Mouse (Mus musculus): ENCODE results near the gene Sprr2a1. TPM values are rescaled to one million over a fixed set of nuclear protein-coding genes. Genes with fewer than 3 reads are reported as not detected.
"Not testable (repeated sequence)": the region's sequence is repeated elsewhere in the genome, so short reads cannot be mapped to it uniquely, and the experiment has no call there.

Sprr2a1 gene
- not detected for total RNA-seq (2021)
- long read RNA-seq, experiment 1, result 0 reads
- long read RNA-seq, experiment 2, result 0 reads

- not testable (repeated sequence) for DNase-seq (ENCODE audit: low spot score)
Measured at GRCm38 (mm10) chr3:92215569-92215968, at the start of gene Sprr2a1, which contains the start of gene Sprr2a2. Gene Sprr2a1 (plus strand): TSS chr3:92215799. Gene Sprr2a2 (plus strand): TSS chr3:92215920.

GRCm38 (mm10) chr3:92169847-92170246 lies 45.8 kb upstream of the Sprr2a1 start:
- DNase-seq (ENCODE audit: low spot score), result no peak

DNA sequence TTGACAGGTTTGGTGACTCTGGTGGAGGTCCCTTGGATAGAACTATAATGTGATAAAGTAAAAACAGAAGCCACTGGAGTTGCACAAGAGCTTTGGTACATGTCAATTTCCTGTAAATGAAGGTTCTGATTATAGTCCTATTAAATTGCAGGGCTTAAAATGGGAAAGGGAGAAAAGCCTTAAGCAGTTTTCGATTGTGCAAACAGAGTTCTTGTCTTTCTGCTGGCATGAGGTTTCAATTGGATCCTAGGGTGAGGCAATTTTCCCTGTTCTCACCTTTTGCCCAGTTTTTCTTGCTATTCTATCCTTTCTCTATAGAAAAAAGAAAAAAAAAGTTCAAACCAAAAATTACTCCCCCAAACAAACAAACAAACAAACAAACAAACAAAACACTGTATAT lies 38.7 kb upstream of the Sprr2a1 start:
- no peak for DNase-seq (ENCODE audit: low spot score)

DNA sequence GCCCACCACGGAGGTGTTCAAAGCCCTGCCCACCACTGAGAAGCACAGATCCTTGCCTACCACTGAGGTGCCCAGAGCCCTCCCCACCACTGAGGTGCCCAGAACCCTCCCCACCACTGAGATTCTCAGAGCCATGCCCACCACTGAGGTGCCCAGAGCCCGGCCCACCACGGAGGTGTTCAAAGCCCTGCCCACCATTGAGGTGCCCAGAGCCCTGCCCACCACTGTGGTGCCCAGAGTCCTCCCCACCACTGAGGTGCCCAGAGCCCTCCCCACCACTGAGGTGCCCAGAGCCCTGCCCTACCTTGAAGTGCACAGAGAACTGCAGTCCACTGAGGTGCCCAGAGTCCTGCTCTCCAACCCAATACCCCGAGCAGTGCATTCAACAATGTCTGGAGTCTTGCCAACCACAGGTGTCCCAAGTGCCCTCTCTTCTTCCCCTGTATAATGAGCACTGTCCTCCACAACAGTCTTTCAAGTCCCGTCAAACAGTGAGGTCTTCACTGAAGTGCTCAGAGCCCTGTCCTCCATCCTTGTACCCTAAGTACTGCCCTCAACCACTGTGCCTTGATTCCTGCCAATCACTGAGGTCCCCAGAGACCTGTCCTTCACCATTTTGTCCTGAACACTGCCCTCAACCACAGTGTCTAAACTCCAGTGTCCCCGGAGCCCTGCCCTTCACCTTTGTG lies 19.9 kb upstream of the Sprr2a1 start:
- DNase-seq (ENCODE audit: low spot score), result no peak

DNA sequence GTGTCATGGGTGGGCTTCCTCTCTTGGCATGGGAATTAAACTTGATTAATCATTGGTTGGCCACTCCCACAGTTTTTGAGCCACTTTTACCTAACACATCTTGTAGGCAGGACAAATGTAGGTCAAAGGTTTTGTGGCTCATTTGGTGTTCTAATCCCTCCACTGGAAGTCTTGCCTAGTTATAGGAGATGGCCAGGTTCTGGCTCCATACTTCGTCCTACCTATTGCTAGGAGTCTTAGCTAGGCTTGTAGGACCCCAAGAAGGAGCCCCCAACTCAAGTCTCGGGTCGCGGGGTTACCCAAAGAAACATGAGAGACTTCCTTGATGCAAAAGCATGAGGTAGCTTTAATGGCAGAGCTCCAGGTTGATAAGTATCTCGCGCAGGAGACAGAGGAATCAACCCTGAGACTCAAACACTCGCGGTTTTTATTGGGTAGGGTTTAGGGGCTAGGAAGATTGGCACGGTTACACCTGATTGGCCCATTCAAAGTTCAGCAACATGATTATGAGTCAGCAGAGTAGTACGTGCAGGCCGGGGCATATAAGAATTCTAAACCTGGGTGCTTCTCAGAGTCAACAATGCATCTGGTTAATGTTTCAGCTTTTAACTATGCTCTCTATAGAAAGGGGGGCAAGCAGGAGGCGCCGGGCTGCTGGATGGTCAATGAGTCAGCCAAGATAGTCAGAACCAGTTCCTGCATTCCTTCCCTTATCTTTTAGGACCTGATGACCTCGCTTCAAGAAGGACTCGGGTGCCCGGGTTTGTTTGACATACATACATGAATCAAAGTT lies 4.3 kb upstream of the Sprr2a1 start:
- not testable (repeated sequence) for DNase-seq (ENCODE audit: low spot score)

GRCm38 (mm10) chr3:92212059-92212458 lies 3.5 kb upstream of the Sprr2a1 start:
- DNase-seq (ENCODE audit: low spot score), result not testable (repeated sequence)

DNA sequence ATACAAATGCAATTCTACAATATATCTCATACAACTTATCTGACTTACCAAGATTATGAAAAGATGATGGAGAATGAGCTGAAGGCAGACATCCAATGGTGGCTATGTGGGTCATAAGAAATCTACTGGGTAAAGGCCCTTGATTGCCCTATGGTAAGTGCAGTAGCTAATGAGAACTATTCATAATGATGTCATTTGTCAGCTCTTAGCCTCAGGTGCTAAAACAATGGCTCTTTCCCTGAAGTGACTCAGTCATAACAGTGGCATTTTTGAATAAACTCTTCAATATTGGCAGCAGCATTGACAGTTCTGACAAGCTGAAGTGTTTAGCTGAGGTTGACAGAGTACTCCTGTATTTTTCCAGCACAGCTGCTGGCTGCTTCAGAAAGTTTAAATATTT lies 1.9 kb upstream of the Sprr2a1 start:
- not testable (repeated sequence) for DNase-seq (ENCODE audit: low spot score)

DNA sequence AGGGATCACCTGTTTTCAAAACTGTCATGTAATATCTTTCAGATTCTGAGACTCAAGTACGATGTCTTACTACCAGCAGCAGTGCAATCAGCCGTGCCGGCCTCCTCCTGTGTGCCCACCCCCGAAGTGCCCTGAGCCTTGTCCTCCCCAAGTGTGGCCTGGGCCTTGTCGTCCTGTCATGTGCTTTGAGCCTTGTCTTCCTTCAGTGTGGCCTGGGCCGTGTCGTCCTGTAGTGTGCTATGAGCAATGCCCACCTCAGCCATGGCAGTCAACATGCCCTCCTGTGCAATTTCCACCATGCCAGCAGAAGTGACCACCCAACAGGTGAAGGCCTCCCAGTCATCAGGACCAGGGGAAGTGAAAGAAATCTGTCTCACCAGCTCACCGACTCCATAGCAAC lies 3.4 kb downstream of the Sprr2a1 start:
- not testable (repeated sequence) for DNase-seq (ENCODE audit: low spot score)

DNA sequence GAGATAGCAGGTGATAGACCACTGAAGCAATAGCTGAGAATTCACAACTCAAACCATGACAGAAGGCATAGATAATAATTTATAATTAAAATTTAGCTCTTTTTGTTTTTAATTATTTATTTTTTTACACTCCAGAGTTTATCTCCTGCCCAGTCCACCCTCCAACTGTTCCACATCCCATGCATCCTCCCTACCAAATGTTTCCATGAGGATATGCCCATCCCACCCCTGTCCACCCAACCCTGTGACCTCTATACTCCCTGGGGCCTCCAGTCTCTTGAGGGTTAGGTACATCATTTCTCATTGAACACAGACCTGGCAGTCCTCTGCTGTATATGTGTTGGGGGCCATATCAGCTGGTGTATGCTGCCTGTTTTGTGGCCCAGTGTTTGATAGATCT lies 8.1 kb downstream of the Sprr2a1 start:
- not testable (repeated sequence) for DNase-seq (ENCODE audit: low spot score)

- not testable (repeated sequence) for DNase-seq (ENCODE audit: low spot score)
Measured at GRCm38 (mm10) chr3:92227410-92227809, 11.8 kb downstream of the Sprr2a1 start.

DNA sequence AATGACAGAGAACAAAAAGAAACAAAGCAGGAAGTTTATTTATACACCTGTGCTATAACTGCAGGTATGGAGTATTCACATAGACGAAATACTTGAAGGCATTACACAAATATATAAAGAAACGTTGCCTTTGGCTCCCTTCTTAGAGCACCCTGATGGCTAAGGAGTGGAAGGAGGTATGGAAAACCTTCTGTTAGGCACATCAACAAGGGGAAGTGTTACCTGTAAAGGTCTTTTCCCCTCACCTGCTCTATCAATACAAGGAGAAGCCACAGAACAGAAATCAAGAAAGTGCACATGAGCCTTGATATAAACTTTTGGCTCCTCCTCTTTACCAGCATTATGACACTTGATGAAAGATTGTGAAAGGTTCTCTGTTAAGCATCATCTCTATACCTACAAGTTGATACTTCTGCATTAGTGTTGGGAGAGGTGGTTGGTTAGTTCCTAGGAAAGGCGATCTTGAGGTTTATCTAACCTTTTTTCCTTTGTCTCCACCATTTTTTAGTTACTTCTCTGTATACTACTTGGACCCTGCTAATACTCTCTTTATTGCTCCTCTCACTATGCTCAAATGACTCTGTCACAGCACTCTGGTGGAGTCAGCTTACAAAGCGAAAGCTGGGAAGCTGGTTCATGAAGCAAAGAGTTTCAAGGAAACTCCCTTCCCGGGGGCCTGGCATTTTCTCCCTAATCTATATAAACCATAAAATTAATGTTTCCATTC lies 21.0 kb downstream of the Sprr2a1 start:
- not testable (repeated sequence) for DNase-seq (ENCODE audit: low spot score)

GRCm38 (mm10) chr3:92238736-92239135 lies 23.1 kb downstream of the Sprr2a1 start:
- not testable (repeated sequence) for DNase-seq (ENCODE audit: low spot score)

- not testable (repeated sequence) for DNase-seq (ENCODE audit: low spot score)
Measured at GRCm38 (mm10) chr3:92239197-92239596, 23.6 kb downstream of the Sprr2a1 start.

DNA sequence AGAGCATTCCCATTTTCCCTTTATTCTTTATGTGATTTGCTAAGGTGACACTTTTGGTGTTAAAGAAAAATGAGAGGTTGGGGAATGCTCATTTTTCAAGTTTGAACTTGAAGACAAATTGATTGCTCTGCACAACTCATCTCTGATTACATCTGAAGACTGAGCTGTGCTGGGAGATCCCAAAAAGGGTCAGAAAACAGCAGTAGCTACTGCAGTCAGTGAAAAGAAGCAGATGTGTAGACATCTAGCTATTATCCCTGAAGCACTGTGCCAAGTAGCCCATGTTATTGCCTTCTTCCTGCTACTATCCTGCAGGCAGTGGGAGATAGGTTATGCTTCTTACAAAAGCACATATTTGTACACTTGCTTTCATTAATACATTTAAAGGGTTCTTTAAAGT lies 29.2 kb downstream of the Sprr2a1 start:
- not testable (repeated sequence) for DNase-seq (ENCODE audit: low spot score)

DNA sequence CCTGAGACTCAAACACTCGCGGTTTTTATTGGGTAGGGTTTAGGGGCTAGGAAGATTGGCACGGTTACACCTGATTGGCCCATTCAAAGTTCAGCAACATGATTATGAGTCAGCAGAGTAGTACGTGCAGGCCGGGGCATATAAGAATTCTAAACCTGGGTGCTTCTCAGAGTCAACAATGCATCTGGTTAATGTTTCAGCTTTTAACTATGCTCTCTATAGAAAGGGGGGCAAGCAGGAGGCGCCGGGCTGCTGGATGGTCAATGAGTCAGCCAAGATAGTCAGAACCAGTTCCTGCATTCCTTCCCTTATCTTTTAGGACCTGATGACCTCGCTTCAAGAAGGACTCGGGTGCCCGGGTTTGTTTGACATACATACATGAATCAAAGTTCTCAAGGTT lies 30.6 kb downstream of the Sprr2a1 start:
- DNase-seq (ENCODE audit: low spot score), result not testable (repeated sequence)

DNA sequence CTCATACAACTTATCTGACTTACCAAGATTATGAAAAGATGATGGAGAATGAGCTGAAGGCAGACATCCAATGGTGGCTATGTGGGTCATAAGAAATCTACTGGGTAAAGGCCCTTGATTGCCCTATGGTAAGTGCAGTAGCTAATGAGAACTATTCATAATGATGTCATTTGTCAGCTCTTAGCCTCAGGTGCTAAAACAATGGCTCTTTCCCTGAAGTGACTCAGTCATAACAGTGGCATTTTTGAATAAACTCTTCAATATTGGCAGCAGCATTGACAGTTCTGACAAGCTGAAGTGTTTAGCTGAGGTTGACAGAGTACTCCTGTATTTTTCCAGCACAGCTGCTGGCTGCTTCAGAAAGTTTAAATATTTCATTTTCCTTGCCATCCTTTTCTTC lies 32.9 kb downstream of the Sprr2a1 start:
- DNase-seq (ENCODE audit: low spot score), result not testable (repeated sequence)

DNA sequence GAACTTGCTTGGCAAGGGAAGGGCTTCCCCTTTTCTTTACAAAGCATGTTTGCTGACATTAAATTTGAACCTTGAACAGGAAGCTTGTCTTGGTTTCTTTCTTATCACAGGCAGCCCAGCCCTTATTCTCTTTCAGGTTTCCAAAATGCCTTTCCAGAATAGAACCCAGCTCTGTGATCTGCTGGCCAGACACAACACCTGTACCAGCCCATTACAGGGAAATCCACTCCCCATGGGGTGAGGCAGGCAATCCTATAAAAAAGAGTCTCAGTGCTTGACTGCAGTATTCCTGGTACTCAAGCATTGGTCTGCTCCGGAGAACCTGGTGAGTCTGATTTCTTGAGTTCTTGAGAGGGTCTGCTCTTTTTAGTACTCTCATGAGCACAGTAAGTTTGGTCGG lies 34.9 kb downstream of the Sprr2a1 start:
- DNase-seq (ENCODE audit: low spot score), result not testable (repeated sequence)

DNA sequence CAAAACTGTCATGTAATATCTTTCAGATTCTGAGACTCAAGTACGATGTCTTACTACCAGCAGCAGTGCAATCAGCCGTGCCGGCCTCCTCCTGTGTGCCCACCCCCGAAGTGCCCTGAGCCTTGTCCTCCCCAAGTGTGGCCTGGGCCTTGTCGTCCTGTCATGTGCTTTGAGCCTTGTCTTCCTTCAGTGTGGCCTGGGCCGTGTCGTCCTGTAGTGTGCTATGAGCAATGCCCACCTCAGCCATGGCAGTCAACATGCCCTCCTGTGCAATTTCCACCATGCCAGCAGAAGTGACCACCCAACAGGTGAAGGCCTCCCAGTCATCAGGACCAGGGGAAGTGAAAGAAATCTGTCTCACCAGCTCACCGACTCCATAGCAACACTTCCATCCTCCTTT lies 38.3 kb downstream of the Sprr2a1 start:
- not testable (repeated sequence) for DNase-seq (ENCODE audit: low spot score)

GRCm38 (mm10) chr3:92258526-92258925 lies 42.9 kb downstream of the Sprr2a1 start:
- DNase-seq (ENCODE audit: low spot score), result not testable (repeated sequence)

GRCm38 (mm10) chr3:92263462-92263861 lies 47.9 kb downstream of the Sprr2a1 start:
- not testable (repeated sequence) for DNase-seq (ENCODE audit: low spot score)
